In the genomic region with DNA sequence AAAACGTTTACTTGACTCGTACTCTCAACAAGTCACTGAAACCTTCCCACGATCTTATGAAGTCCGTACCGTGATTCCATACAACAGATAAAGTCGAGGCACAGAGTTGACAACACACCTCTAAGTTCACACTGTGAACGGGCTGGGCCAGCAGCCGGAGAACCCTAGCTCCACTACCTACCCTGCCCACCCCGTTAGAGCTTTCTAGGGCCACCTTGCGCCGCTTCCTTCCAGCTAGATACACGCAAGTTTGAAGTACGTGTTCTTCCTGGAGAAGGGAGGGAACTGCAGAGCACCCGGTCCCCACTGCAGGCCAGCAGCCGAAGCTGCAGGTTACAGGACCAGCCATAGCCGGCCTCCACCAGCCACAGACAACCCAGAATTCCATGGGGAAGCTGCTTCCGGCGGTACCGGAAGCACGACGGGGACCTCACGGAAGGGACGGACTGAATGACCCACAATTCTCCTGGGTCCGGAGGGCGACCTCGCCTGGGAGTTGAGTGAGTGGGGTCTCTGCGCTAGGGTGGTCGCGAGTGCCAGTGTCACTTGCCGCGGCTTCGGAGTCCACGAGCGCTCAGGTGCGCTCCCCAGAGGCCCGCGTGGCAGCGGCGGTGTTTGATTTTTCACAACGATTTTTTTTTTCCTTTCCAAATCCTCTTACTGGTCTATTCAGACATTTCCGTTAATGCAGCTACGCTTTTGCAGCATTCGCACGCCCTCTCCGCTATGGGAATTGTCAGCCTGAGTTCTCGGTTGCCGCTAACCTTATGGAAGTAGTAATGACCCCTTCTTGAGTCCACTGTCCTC, we compare ENCODE assay signal across 8 mouse cellular contexts. TPM values are rescaled to one million over a fixed set of nuclear protein-coding genes. Genes with fewer than 3 reads are reported as not detected.
DNase-seq lines count a peak whose midpoint lies in the region; ATAC-seq lines count a peak whose summit lies in the region.

TSS of gene Mtif2 (plus strand) at position 421 of the 807 bp plus-strand sequence.

- H3K9me3 ChIP-seq in embryonic facial prominence, embryonic 15.5 days (replicated peaks), result no peaks in the 10 kb centered on the region
- H3K9me3 ChIP-seq in limb, embryonic 12.5 days, result no peaks in the 10 kb centered on the region
- no peaks in the 10 kb centered on the region for H3K9me3 ChIP-seq in midbrain, embryonic 14.5 days (ENCODE audit: control insufficient read depth, low read length)

- H3K9ac ChIP-seq in embryonic facial prominence, embryonic 15.5 days, result peak within 1 kb of the TSS; percentile 82
- H3K9ac ChIP-seq in limb, embryonic 12.5 days (replicated peaks), result peak within 1 kb of the TSS; percentile 77
- peak within 1 kb of the TSS; percentile 78 for H3K9ac ChIP-seq in midbrain, embryonic 14.5 days (replicated peaks; ENCODE audit: low read length)

- H3K4me2 ChIP-seq in embryonic facial prominence, embryonic 15.5 days (replicated peaks), result peak within 1 kb of the TSS; percentile 67
- peak within 1 kb of the TSS; percentile 65 for H3K4me2 ChIP-seq in limb, embryonic 12.5 days
- peak within 1 kb of the TSS; percentile 78 for H3K4me2 ChIP-seq in midbrain, embryonic 14.5 days (ENCODE audit: low read length)

- ATAC-seq in embryonic facial prominence, embryonic 15.5 days (ENCODE audit: insufficient number of reproducible peaks, low FRiP score, low TSS enrichment, low read depth), result peak; percentile 91
- ATAC-seq in limb, embryonic 12.5 days (ENCODE audit: insufficient number of reproducible peaks, insufficient read depth, low FRiP score, low TSS enrichment, low read depth), result peak; percentile 94
- ATAC-seq in midbrain, embryonic 14.5 days (ENCODE audit: low FRiP score, low TSS enrichment), result peak; percentile 95

- H3K27me3 ChIP-seq in embryonic facial prominence, embryonic 15.5 days, result no peaks in the 10 kb centered on the region
- no peaks in the 10 kb centered on the region for H3K27me3 ChIP-seq in limb, embryonic 12.5 days
- no peaks in the 10 kb centered on the region for H3K27me3 ChIP-seq in midbrain, embryonic 14.5 days (ENCODE audit: control insufficient read depth, insufficient read depth, low read length)

- peak; percentile 90 for DNase-seq in 416B (ENCODE audit: low read depth)
- DNase-seq in adrenal gland, postnatal 4 days (ENCODE audit: low spot score in 2 of 2), result peak; percentile 58 to 75
- peak; percentile 71 for DNase-seq in heart, adult 8-10 months (ENCODE audit: low spot score)
- peak; percentile 68 to 76 for DNase-seq in kidney, adult 8-10 months
- DNase-seq in midbrain, embryonic 14.5 days, result peak; percentile 91
- DNase-seq in spleen, adult 12 weeks (ENCODE audit: low spot score), result peak; percentile 63

- H3K27ac ChIP-seq in embryonic facial prominence, embryonic 15.5 days (replicated peaks), result peak within 1 kb of the TSS; percentile 84
- peak within 1 kb of the TSS; percentile 87 for H3K27ac ChIP-seq in limb, embryonic 12.5 days
- peak within 1 kb of the TSS; percentile 88 for H3K27ac ChIP-seq in midbrain, embryonic 14.5 days (replicated peaks; ENCODE audit: low read depth, low read length)

- peaks cover 10% of the 10 kb centered on the region for H3K36me3 ChIP-seq in embryonic facial prominence, embryonic 15.5 days
- peaks cover 11% of the 10 kb centered on the region; the same call in 1 of the 2 replicates for H3K36me3 ChIP-seq in limb, embryonic 12.5 days
- H3K36me3 ChIP-seq in midbrain, embryonic 14.5 days (ENCODE audit: control insufficient read depth, insufficient read depth, low read length), result peaks cover 14% of the 10 kb centered on the region

- 2% methylated on average over 47 of the region's 47 CpGs for WGBS in embryonic facial prominence, embryonic 15.5 days
- 2% methylated on average over 47 of the region's 47 CpGs for WGBS in limb, embryonic 12.5 days
- 3% methylated on average over 47 of the region's 47 CpGs for WGBS in midbrain, embryonic 14.5 days

- H3K4me1 ChIP-seq in embryonic facial prominence, embryonic 15.5 days, result peaks cover 6% of the 10 kb centered on the region; the same call in 1 of the 2 replicates
- peaks cover 3% of the 10 kb centered on the region; the same call in 1 of the 2 replicates for H3K4me1 ChIP-seq in limb, embryonic 12.5 days (replicated peaks)
- peaks cover 17% of the 10 kb centered on the region for H3K4me1 ChIP-seq in midbrain, embryonic 14.5 days (ENCODE audit: control insufficient read depth, insufficient read depth, low read length)

- peak within 1 kb of the TSS; percentile 72 for H3K4me3 ChIP-seq in embryonic facial prominence, embryonic 15.5 days (replicated peaks)
- H3K4me3 ChIP-seq in limb, embryonic 12.5 days (replicated peaks), result peak within 1 kb of the TSS; percentile 69
- H3K4me3 ChIP-seq in midbrain, embryonic 14.5 days (replicated peaks; ENCODE audit: low read depth, low read length), result peak within 1 kb of the TSS; percentile 61

RNA-seq across cellular contexts. Expression of gene Mtif2, which starts in this region (rescaled TPM):
- 10 to 100 TPM; 47.1 to 49.7 TPM for total RNA-seq in adrenal gland, postnatal 4 days (2021)
- 41.8 and 42.8 TPM in 2 replicates for polyA plus RNA-seq in embryonic facial prominence, embryonic 15.5 days (2015; fragmentation: Nextera tagmentation; extraction: Ambion mirVana)
- 10 to 100 TPM; 50.1 to 60.7 (median 53.0) TPM for total RNA-seq in heart, adult 8-10 months (2022)
- 54.1 and 55.0 TPM in 2 replicates for polyA plus RNA-seq in limb, embryonic 12.5 days (2016; fragmentation: Nextera tagmentation; extraction: Ambion mirVana)
- polyA plus RNA-seq in midbrain, embryonic 14.5 days (2014; fragmentation: Nextera tagmentation; extraction: Ambion mirVana), result 36.1 and 42.0 TPM in 2 replicates

Comparison
In these comparisons a context has a peak if more than half of its experiments do, and no peak if none do; other contexts are left out.
1. Peak in every context shown above with its lines: DNase-seq, ATAC-seq, H3K4me3 ChIP-seq and H3K27ac ChIP-seq.